Mouse (Mus musculus) layer of hippocampus, adult 11-12 months (tissue): ENCODE measurements at regions not wholly inside any gene's neighbourhood (a gene's known extent, or its start where the extent isn't known, plus 50 kb on each side); places are given as distances from the start of the nearest gene placed in this dataset.

Experiments
- DNase-seq: peaks from one replicate; pipeline ENCODE4 v3.0.0; 2022; ENCODE audit warnings: low spot score

DNA sequence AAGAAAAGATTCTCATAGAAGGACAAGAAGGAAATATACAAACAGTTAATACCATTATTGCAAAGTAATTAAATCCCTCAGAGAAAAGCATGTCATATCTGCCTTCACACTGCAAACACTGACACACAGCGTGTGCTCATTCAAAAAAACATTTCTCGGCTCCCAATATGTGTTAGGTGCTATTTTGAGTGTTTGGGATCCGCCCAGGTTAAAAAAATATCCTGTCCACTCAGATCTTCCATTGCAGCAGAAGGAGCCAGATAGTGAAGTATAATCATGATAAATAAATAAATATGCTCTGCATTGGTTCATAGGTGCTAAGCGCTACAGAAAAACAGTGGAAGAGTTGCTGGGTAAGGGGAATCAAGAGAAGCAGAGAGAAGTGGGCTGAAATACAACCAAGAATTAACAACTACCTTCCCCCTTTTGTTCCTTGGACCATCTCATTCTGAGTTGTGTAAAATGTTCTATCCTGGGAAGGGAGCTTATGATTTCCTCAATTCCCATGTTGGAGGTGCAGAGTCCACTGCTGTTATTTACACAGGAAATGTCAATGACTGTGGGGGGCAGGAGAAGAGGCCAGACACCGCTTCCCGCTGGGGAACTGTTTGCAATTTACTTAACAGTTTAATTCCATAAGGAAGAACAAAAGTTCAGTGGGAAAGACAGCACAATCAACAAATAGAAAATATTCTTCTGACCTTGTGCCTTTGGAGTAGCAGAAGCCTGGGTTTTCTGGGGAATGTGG, 139.9 kb downstream of the Tle1 start:
- DNase-seq = no peak

DNA sequence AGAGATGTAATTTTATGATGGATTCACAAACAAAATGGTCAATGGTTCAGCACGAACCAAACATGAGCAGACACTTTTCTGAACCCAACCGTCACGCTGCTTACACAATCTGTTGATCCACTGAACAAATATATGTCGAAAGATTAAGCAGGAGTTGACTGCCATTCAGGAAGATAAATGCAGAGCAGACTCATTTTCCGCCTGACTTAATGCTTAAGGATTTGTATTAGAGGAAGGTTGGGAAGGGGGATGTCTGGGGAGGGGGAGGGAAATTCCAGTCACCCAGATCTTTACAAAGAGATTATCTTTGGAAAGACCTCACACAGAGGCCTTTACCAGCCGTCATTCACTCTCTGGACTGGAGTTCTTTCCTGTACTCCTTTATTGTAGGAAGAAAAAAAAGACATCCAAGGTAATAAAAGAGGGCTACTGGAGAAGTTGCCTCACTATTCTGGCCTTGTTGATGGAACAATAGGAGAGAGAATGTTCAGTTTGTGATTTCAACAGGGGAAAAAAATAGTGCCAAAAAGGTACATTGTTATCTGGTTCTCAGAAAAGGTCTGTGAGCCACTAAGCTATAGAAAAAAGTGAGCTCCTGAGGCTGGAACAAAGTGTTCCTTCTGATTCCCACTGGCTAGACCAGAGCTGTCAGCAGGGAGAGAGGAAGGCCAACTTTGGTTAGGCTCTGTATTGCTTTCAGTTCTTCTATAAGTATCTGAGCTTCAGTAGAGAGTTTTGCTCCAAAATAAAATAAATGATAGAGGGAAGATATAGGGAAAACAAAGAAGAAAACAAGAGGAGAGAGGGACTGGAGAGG, 150.9 kb downstream of the Tle1 start:
- no peak for DNase-seq

DNA sequence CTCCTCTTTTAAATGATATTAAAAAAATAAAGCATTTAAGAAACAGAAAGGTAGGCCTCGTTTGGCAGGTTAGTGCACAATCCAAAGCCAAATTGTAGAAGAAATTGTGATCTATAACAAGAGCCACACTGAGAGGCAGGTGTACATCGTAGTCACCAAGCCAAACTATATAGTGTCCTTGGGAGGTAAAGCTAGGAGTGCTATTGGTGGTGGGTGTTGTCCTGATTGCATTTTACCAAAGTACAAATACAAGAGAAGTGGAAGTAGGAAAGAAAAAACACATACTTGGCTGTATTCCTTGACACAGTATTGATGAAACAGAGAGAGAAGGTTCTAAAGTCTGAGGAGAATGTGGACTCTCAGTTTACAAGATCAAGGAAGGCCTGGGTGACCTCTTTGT, 178.6 kb downstream of the Tle1 start:
- no peak for DNase-seq

DNA sequence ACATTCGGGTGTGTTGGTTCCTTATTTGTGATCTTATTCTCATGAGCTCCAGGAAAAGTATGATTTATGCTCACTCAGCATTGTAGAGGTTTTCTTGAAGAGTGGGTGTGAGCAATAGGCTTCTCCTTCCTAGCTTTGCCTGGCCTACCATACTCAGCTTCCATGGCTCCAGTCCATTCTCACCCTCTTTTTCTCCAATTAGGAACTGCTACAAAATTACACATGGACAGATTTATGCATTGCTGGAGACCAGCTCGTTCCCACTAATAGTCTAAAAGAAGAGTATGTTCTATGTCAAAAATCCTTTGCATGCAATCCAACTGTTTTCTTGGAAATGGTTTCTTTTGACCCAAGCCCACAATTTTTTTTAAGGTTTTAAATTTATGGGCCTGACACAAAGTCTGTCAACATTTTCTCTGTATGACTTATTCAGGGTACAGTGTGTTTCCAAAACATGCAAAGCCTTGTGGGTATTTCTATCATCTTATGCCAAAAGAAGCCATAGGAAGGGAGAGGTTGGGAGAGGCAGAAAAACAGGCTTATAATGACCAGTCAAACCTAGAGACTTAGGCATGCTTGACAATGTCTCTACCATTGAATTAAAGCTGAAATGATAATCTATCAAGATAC, 186.4 kb downstream of the Tle1 start:
- DNase-seq = no peak

DNA sequence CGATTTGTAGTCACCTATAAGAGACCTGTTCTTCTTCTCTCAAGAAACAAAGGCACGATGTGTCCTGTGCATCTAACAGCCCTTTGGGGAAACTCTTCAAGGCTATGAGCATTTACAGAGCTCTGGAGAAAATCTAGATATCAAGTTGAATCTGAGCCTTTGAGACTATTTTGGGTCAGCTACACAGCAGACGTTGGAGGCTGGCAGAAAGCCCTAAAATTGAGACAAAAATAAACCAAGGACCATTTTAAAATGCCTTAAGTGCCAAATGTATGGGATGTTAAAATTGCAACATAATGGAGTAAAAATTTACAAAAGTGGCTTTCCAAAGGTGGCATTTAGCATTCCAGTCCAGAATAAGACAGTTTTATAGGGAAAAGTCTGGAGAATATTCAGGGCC, 187.1 kb downstream of the Tle1 start:
- DNase-seq = peak; percentile 8

DNA sequence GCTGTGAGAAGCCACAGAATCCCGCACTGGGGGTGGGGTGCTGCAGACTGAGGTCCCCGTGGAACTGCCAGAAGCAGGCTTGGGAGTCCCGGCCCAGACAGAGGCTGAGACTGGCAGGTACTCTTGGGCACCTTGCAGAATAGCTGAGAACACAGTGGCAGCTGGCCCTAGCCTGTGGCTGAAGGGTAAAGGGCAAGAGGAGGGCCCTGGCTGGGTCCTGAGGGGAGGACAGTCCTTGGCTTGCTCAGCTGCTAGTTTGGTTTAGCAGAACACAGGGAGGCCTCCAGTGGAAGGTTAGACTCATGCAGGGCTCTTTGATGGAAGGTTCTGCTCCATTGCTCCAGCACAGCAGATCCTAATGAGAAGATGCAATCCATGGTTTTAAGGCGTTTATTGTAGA, 190.4 kb downstream of the Tle1 start:
- no peak for DNase-seq

DNA sequence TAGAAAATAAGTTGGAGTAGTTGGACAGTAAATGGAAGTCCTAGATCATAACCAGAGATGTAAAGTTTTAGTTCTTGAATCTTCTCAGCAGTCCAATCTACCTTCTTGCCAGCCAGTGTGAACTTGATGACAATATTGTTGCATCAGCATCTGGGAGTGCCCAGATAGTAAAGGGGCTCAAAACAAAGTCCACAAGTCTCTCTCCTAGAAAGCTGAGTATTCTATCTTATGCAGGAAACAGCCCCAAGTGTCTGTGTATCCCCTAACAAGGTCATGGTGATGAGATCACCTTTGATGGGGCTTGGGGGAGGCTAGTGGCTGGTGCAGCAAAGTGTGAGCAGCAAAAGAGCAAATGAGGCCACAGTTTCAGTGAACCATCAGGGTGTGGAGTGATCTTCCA, 194.8 kb downstream of the Tle1 start:
- no peak for DNase-seq

DNA sequence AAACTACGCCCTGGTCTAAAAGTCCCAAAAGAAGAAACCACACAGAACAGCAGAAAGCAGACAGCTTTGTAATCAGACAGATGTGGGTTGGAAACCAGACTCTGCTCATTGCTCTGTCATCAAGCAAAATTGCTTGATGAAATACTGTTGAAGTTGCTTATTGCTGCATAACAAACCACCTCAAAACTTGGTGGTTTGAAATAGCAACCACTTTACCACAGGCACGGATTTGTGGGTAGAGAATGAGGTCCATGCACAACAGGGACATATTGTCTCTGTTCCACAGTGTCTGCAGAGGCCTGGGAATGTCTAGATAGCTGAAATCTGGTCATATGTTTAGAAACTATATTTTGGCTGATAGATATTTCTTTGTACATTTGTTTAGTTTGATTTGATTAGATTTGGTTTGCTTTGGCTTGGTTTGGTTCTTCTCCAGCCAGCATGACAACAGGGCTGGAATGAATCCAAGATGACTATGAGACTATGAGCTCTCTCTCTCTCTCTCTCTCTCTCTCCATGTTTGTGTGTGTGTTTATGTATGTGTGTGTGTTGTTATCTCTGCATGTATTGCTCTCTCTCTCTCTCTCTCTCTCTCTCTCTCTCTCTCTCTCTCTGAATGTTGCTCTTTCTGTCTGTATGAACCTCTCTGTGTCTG, 199.4 kb downstream of the Tle1 start:
- no peak for DNase-seq

DNA sequence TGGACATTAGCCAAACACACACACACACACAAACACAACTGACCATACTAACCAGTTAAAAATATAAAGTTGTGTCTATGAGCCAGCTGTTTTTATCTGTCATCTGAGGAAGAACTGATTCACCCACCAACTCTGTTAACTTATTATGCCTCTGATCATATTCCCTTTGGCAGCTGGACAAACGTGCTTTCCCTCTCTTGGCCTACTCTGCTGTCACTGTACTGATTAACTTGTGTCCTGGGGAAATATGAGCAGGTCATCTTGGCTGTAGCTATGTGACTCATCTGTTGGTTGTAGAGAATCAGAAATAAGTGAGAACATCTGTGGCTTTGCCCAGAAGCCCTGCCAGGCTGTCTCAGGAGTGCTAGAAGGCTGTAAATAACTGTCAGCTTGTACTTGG, 210.9 kb upstream of the Gm11232 start:
- no peak for DNase-seq

DNA sequence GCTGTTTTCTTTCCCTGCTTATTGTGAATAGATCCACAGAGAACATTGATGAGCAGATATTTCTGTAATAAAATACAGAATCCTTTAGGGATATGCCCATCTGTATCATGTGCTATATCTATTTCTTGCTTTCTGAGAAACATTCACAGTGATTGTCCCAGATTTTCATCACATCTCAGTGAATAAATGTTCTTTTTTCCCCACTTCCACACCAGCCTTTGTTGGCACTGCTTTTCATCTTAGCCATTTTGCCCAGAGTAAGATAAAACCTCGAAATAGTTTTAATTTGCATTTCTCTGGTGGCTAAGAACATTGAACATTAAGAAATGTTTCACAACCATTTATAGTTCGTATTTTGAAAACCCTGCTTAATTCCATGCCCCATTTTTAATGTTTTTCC, 195.7 kb upstream of the Gm11232 start:
- no peak for DNase-seq

DNA sequence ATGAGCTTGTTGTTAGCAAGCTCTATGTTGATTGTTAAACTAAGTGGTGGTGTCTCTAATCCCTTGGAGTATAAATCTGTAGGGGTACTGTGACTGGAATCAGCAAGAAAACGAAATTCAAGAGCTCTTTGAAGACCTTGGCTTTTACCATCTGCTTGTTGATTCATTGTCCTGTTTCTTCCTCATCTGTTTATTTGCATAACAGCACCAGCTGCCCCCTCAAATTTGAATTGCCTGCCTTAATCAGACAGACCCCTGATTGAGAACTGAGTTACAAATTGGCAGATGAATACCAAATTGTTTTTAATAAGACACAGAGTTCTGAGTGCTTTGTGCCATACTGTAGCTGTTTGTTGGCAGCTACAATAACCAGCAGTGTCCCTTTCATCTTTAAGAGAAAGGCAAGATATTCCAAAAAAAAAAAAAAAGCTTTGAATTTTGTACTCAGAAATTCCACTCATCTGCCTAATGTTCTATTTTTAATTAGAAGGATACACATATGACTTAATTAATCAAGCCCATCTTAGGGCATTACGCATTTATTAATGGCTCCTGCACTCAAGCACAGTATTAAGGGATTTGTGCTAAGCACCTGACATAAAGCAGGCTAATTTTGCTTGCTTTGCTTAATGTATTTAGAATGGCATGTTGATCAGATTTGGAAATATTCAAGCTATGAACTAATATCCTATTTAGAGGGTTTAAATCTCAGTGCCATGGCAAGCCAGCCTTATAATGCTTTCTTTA, 175.6 kb upstream of the Gm11232 start:
- peak; percentile 15 for DNase-seq

DNA sequence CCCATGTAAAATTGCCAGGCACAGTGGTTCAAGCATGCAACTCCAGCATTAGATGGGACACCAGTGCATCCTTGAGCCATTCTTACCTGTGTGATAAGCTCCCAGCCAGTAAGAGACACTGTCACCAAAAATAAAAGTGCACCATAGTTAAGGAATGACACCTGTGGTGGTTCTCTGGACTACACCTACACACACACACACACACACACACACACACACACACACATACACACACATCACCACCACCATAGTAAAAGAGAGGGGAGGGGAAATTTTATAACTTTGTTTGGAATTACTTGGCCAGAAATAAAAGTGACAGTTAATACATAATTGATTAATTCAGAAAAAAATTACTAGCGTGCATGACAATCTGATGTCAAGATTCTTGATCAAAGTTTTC, 175.1 kb upstream of the Gm11232 start:
- no peak for DNase-seq

DNA sequence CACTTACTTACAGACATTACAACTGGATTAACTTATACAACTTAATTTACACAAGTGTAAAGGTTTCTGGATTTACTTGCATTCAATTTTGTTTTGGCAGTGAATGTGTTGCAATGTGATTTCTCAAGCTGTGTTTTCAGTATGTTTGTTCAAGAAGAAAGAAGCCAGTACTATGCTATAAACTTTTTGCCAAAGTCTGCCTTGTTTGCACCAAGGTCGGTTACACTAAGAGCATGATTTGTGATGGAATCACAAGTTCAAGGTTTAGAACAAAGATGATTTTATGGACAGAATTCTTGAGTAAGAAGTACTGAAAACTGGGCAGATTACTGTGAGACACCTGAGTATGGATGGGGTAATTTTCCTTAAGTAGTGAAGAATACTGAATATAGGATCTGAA, 153.8 kb upstream of the Gm11232 start:
- no peak for DNase-seq

DNA sequence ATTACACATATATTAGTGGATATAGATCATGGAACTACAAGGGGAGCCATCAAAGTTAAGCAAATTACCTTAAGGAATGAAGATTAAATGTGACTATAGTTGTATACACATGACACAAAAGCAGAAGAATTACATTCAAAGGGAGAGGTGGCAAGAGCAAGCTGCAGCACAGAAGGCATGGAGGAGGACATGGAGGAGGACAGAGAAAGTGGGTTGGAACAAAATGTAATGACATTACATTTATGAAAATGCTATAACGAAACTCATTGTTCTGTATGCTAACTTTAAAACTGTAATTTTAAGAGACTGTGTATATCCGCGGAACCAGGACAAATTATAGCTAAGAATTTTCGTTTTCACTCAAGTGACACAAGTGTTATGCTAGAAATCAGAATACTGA, 117.9 kb upstream of the Gm11232 start:
- peak; percentile 10 for DNase-seq

DNA sequence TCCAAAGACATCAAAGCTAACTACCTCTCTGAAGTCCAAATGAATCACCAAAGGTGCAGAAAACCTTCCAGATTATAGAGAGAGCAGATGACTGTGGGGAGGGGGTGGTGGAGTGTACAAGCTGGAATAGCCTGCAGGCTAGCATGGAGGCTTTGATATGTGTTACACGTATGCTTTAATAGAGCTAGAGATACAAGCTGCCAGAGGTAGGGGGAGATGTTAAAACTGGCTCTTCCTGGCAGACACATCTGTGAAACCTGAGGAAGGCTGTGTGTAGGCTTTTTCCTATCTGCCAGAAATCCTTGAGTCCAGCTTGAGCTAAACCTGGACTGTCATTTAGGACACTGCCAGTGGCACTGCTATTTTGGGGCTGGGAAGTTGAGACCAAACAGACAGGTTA, 109.2 kb upstream of the Gm11232 start:
- no peak for DNase-seq

DNA sequence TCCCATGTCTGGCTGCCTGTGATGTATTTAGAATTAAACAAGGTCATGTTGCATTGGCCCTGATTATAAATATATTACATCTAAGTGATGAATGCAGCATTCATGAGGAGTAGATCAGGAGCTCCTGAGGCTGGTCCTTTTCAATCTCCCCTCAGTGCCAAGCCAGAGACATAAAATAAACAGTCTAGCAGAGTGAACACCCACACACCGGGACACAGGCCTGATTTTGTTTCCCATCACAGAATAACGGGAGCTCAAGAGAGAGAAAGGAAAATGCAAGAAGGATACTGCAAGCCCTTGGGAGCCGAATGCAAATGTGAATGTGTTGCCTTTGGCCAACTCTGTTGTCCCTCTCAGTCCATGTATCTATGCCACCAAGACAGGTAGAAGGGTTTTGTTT, 84.1 kb upstream of the Gm11232 start:
- DNase-seq = no peak

DNA sequence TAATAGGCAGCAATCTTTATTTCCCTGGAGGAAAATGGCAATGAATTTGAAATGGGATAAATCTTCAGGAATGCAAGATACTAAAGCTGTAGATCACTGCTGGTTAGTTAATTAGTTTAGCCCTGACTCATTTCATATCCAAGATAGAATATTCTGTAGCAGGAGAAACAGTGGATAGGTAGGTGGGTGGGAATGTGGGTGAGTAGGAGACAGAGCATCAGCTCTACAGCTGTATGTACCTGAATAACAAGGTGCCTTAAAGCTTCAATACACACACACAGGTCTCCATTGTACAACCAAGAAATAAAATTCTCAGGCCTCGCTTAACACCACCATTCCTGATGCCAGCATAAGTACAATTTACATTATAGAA, 83.0 kb upstream of the Gm11232 start:
- no peak for DNase-seq

DNA sequence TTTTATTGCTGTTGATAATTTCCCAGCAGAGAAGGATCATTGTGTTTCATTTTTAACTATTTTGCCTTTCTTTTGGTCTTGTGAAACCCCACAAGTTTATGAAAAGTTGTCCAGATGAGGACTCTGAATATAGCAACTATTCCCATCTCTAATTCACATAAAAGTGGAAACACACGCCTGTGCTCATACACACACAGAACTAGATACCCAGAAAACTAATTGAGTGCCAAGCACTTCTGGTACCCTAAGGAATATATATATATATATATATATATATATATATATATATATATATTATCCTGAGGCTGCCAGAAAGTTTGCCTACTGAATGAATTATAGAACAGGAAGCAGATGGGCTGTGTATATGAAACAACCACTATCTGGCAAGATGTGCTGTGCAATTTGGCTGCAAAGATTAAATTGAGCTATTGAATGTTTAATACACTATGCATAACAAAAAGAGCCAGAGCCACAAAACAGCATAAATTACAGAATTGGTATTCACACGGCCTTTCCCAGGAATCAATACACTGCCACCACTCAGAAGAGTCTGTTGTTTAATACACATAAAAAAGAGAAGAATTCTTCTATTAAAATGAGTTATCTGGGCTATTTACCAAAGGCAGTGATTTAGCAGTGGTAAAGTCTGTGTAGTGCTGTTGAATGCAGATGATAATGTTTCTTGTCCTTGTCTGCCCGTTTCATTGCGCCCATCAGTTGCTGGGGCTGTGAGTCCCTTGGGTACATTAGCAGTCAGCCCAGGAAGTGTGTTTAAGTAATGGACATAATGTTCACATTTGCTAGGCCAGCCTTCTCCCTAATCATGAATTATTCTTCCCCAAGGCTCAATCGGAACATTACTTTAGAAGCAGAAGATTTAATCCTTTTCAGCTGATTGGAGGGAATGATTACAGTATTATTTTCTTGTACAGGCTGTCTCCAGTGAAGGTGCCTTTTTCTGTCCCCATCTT, 82.3 kb upstream of the Gm11232 start:
- DNase-seq = peak; percentile 17

DNA sequence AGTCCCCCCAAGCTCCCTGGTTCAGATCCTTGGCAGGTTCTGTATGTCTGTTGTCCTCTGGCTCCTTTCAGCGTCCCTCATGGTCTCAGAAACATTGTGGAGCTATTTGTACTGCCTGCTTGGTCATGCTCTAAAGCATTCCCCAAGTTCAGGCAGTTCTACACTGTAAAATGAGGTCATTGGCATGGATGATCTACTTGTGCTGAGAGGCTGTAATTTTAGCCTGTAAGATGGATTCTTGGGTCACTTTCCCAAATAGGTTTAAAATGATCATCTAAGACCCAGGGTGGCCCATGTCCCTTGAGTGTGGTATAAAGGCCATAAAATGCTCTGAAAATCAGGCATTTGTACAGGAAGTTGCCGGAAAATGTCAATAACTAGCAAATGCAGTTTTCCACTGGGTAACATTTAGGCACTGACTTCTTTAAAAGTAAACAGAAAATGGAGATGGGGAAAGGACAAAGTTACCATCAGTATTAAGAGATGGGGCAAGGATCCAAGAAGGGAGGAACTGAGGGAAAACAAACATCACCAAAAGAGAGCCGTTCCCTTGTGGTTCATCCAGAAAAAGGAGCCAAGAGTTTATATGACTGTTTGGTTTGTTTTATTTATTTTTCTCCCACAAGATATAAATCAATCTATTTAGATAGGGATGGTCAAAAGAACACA, 81.5 kb upstream of the Gm11232 start:
- no peak for DNase-seq

DNA sequence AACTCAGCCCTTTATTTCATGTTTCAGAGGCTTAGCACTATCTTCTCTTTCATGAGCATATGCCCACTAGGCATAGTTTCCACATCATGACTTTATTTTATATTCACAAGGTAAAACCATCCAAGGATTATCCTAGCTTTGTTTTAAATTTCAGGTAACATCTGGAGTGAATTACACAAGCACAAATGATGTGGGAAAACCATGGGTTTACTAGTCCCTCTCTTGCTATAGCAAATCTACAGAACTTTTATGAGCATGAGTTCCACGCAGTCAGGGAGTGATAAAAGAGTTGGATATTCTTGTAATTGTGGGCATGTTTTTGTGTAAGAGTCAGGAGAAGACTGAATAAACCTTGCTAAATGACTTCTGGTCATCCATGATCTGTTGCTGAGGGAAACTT, 78.0 kb upstream of the Gm11232 start:
- DNase-seq = no peak
